ENCODE assay signal across 8 mouse cellular contexts in genomic region chr7:126791851-126792720, GRCm38 (mm10). TPM values are rescaled to one million over a fixed set of nuclear protein-coding genes. Genes with fewer than 3 reads are reported as not detected.
DNase-seq lines count a peak whose midpoint lies in the region; ATAC-seq and TF ChIP-seq lines count a peak whose summit lies in the region.

Gene Ppp4c (minus strand): TSS chr7:126792496.

- peak within 1 kb of the TSS; percentile 94 for H3K9ac ChIP-seq in forebrain, embryonic 13.5 days
- H3K9ac ChIP-seq in liver, postnatal 0 days (replicated peaks), result peak within 1 kb of the TSS; percentile 92
- peak within 1 kb of the TSS; percentile 82 for H3K9ac ChIP-seq in neural tube, embryonic 14.5 days (replicated peaks; ENCODE audit: low read depth, low read length)

- H3K27me3 ChIP-seq in E14TG2a.4 (ENCODE audit: insufficient read depth, low read length), result no peaks in the 10 kb centered on the region
- H3K27me3 ChIP-seq in forebrain, embryonic 13.5 days, result no peaks in the 10 kb centered on the region
- no peaks in the 10 kb centered on the region for H3K27me3 ChIP-seq in liver, postnatal 0 days (ENCODE audit: insufficient read depth, low read length)
- H3K27me3 ChIP-seq in neural tube, embryonic 14.5 days (ENCODE audit: control insufficient read depth, insufficient read depth, low read length), result no peaks in the 10 kb centered on the region

- peak within 1 kb of the TSS; percentile 90 for H3K4me2 ChIP-seq in forebrain, embryonic 13.5 days
- peak within 1 kb of the TSS; percentile 74 for H3K4me2 ChIP-seq in liver, postnatal 0 days (ENCODE audit: low read depth, low read length)
- H3K4me2 ChIP-seq in neural tube, embryonic 14.5 days (ENCODE audit: low read depth, low read length), result peak within 1 kb of the TSS; percentile 81

- TF ChIP-seq EP300 in liver, postnatal 0 days (IDR thresholded peaks at IDR 0.05; ENCODE audit: low read depth), result no peak; the same call in 1 of the 2 replicates

- TF ChIP-seq CTCF in E14TG2a.4 (conservative IDR thresholded peaks at IDR 0.05; ENCODE audit: low read length), result no peak
- 0 out of 2 replicates have a peak, but pooled peaks have one; percentile 1 for TF ChIP-seq CTCF in liver, postnatal 0 days (IDR thresholded peaks at IDR 0.05; ENCODE audit: low read depth)

- H3K4me1 ChIP-seq in E14TG2a.4 (replicated peaks; ENCODE audit: low read depth, low read length), result peaks cover 83% of the 10 kb centered on the region
- peaks cover 37% of the 10 kb centered on the region for H3K4me1 ChIP-seq in forebrain, embryonic 13.5 days
- peaks cover 18% of the 10 kb centered on the region for H3K4me1 ChIP-seq in liver, postnatal 0 days (ENCODE audit: insufficient read depth)
- peaks cover 12% of the 10 kb centered on the region for H3K4me1 ChIP-seq in neural tube, embryonic 14.5 days (ENCODE audit: control insufficient read depth, insufficient read depth, low read length)

- under 1% methylated on average over 79 of the region's 83 CpGs for WGBS in forebrain, embryonic 13.5 days
- under 1% methylated on average over 79 of the region's 83 CpGs for WGBS in large intestine, adult 2 months
- under 1% methylated on average over 77 of the region's 83 CpGs for WGBS in liver, postnatal 0 days (ENCODE audit: insufficient replicate concordance)
- WGBS in neural tube, embryonic 14.5 days, result under 1% methylated on average over 68 of the region's 83 CpGs

- no peaks in the 10 kb centered on the region for H3K9me3 ChIP-seq in E14TG2a.4 (ENCODE audit: low read length)
- H3K9me3 ChIP-seq in forebrain, embryonic 13.5 days (replicated peaks), result no peaks in the 10 kb centered on the region
- H3K9me3 ChIP-seq in liver, postnatal 0 days (ENCODE audit: low read length), result no peaks in the 10 kb centered on the region
- no peaks in the 10 kb centered on the region for H3K9me3 ChIP-seq in neural tube, embryonic 14.5 days (ENCODE audit: control insufficient read depth, low read length)

- H3K36me3 ChIP-seq in E14TG2a.4 (ENCODE audit: insufficient read depth, low read length), result peaks cover 75% of the 10 kb centered on the region
- H3K36me3 ChIP-seq in forebrain, embryonic 13.5 days (ENCODE audit: poor library complexity, severe bottlenecking), result peaks cover 64% of the 10 kb centered on the region
- peaks cover 62% of the 10 kb centered on the region for H3K36me3 ChIP-seq in liver, postnatal 0 days (replicated peaks; ENCODE audit: insufficient read depth, low read length)
- peaks cover 50% of the 10 kb centered on the region for H3K36me3 ChIP-seq in neural tube, embryonic 14.5 days (ENCODE audit: control insufficient read depth, insufficient read depth, low read length)

- peak; percentile 95 for DNase-seq in c-Kit-positive CD71-positive TER-119-positive erythroid progenitor cells, embryonic 14.5 days (ENCODE audit: low spot score)
- DNase-seq in heart, postnatal 10 days, result peak; percentile 98 to 99
- DNase-seq in large intestine, adult 2 months (ENCODE audit: low read depth, low spot score), result peak; percentile 92
- DNase-seq in liver, postnatal 0 days, result peak; percentile 99
- DNase-seq in testis, postnatal 10 days (ENCODE audit: low spot score), result peak; percentile 97

- H3K4me3 ChIP-seq in E14TG2a.4 (replicated peaks; ENCODE audit: low read length), result peak within 1 kb of the TSS; percentile 98
- peak within 1 kb of the TSS; percentile 93 for H3K4me3 ChIP-seq in forebrain, embryonic 13.5 days
- peak within 1 kb of the TSS; percentile 86 for H3K4me3 ChIP-seq in liver, postnatal 0 days (ENCODE audit: low read depth, low read length)
- H3K4me3 ChIP-seq in neural tube, embryonic 14.5 days (ENCODE audit: low read depth, low read length), result peak within 1 kb of the TSS; percentile 90

- peak; percentile 97 for ATAC-seq in forebrain, embryonic 13.5 days
- ATAC-seq in liver, postnatal 0 days, result peak; percentile 91
- peak; percentile 94 for ATAC-seq in neural tube, embryonic 14.5 days (ENCODE audit: low read depth)

- intact Hi-C loops in heart, postnatal 10 days (cut with DNase I), result loop anchor here (2.0 kb wide), 1 partner anchor 31 kb away; no protein-coding TSS in a partner anchor

- peak within 1 kb of the TSS; percentile 94 for H3K27ac ChIP-seq in forebrain, embryonic 13.5 days
- peak within 1 kb of the TSS; percentile 96 for H3K27ac ChIP-seq in liver, postnatal 0 days (ENCODE audit: low read depth)
- peak within 1 kb of the TSS; percentile 91 for H3K27ac ChIP-seq in neural tube, embryonic 14.5 days (ENCODE audit: low read depth, low read length)

RNA-seq across cellular contexts. Expression of gene Ppp4c, which starts in this region (rescaled TPM):
- polyA plus RNA-seq in forebrain, embryonic 13.5 days (2015; fragmentation: Nextera tagmentation; extraction: Ambion mirVana), result 246 and 258 TPM in 2 replicates
- 10 to 100 TPM; 53.2 to 58.2 TPM for total RNA-seq in heart, postnatal 10 days (2021)
- polyA plus RNA-seq in large intestine, adult 2 months (2012; rRNA removed), result 245 and 253 TPM in 2 replicates
- polyA plus RNA-seq in liver, postnatal 0 days (2015; fragmentation: Nextera tagmentation; extraction: Ambion mirVana), result 69.9 and 72.1 TPM in 2 replicates
- 154 and 168 TPM in 2 replicates for polyA plus RNA-seq in neural tube, embryonic 14.5 days (2014; fragmentation: Nextera tagmentation; extraction: Ambion mirVana)

Comparison
In these comparisons a context has a peak if more than half of its experiments do, and no peak if none do; other contexts are left out.
1. Peak in every context shown above with its lines: DNase-seq, ATAC-seq, H3K4me3 ChIP-seq and H3K27ac ChIP-seq.